Mouse (Mus musculus): ENCODE results near the gene Mrto4. TPM values are rescaled to one million over a fixed set of nuclear protein-coding genes. Genes with fewer than 3 reads are reported as not detected.
"Not testable (repeated sequence)": the region's sequence is repeated elsewhere in the genome, so short reads cannot be mapped to it uniquely, and the experiment has no call there.

Mrto4 gene
- total RNA-seq, 1 experiment = 290 TPM

- TF ChIP-seq MAFK (IDR thresholded peaks at IDR 0.05; ENCODE audit: insufficient read depth, low read depth, low read length) (no peak), HCFC1 (IDR thresholded peaks at IDR 0.05; ENCODE audit: borderline replicate concordance, insufficient read depth, low read length) (no peak), ZC3H11A (IDR thresholded peaks at IDR 0.05; ENCODE audit: borderline replicate concordance, low read depth, low read length) (no peak), CHD2 (IDR thresholded peaks at IDR 0.05; ENCODE audit: low read depth, low read length) (no peak), ZNF384 (IDR thresholded peaks at IDR 0.05; ENCODE audit: low read depth, low read length) (no peak)
- H3K4me1 ChIP-seq (ENCODE audit: control insufficient read depth in 2 of 2, insufficient read depth in 2 of 2, low read length in 2 of 2, poor library complexity in 1 of 2) = peaks cover 12% of the 10 kb centered on the region in 2 experiments
- H3K9ac ChIP-seq (ENCODE audit: insufficient read depth, low read depth, low read length, poor library complexity, severe bottlenecking) = no peak overlapping the region
- peaks cover 21% of the 10 kb centered on the region for H3K36me3 ChIP-seq (ENCODE audit: control insufficient read depth, insufficient read depth, low read length, poor library complexity, severe bottlenecking)
- in situ Hi-C loops (cut with MboI; ENCODE audit: low sequenced_read_pairs in 2 of 2, unreplicated experiment in 2 of 2) = no loop called here
- no peaks in the 10 kb centered on the region for H3K9me3 ChIP-seq (ENCODE audit: control insufficient read depth, insufficient read depth, low read depth, low read length)
- H3K4me3 ChIP-seq (ENCODE audit: insufficient read depth in 1 of 2, low read depth in 1 of 2, low read length in 2 of 2, poor library complexity in 1 of 2, severe bottlenecking in 1 of 2) = no peak overlapping the region
- H3K27ac ChIP-seq (ENCODE audit: insufficient read depth, low read depth, low read length, poor library complexity, severe bottlenecking) = peak overlapping the region; percentile 4; the same call in 1 of the 2 replicates
- DNase-seq (ENCODE audit: low read depth, low spot score) = no peak
Observed at GRCm38 (mm10) chr4:139386869-139387319, 34.5 kb upstream of the Mrto4 start.

- H3K9me3 ChIP-seq (ENCODE audit: control insufficient read depth, insufficient read depth, low read depth, low read length); H3K4me3 ChIP-seq (ENCODE audit: insufficient read depth in 1 of 2, low read depth in 1 of 2, low read length in 2 of 2, poor library complexity in 1 of 2, severe bottlenecking in 1 of 2); H3K27ac ChIP-seq (ENCODE audit: insufficient read depth, low read depth, low read length, poor library complexity, severe bottlenecking); H3K9ac ChIP-seq (ENCODE audit: insufficient read depth, low read depth, low read length, poor library complexity, severe bottlenecking); in situ Hi-C loops (cut with MboI; ENCODE audit: low sequenced_read_pairs in 2 of 2, unreplicated experiment in 2 of 2); DNase-seq (ENCODE audit: low read depth, low spot score): not testable (repeated sequence)
- peaks cover 14% of the 10 kb centered on the region; the same call in 1 of the 2 replicates for H3K36me3 ChIP-seq (ENCODE audit: control insufficient read depth, insufficient read depth, low read length, poor library complexity, severe bottlenecking)
- TF ChIP-seq ZNF384 (IDR thresholded peaks at IDR 0.05; ENCODE audit: low read depth, low read length) = peak; percentile 42; the same call in 1 of the 2 replicates
- H3K4me1 ChIP-seq (ENCODE audit: control insufficient read depth in 2 of 2, insufficient read depth in 2 of 2, low read length in 2 of 2, poor library complexity in 1 of 2) = peaks cover 12% of the 10 kb centered on the region in 2 experiments
Observed at GRCm38 (mm10) chr4:139385841-139386240, 33.5 kb upstream of the Mrto4 start.

GRCm38 (mm10) chr4:139382231-139382630, 29.9 kb upstream of the Mrto4 start:
- in situ Hi-C loops (cut with MboI; ENCODE audit: low sequenced_read_pairs in 2 of 2, unreplicated experiment in 2 of 2) = no loop called here
- no peak overlapping the region for H3K27ac ChIP-seq (ENCODE audit: insufficient read depth, low read depth, low read length, poor library complexity, severe bottlenecking)
- peaks cover 6 to 10% of the 10 kb centered on the region in 2 experiments for H3K4me1 ChIP-seq (ENCODE audit: control insufficient read depth in 2 of 2, insufficient read depth in 2 of 2, low read length in 2 of 2, poor library complexity in 1 of 2)
- TF ChIP-seq CHD2 (IDR thresholded peaks at IDR 0.05; ENCODE audit: low read depth, low read length) (no peak), HCFC1 (IDR thresholded peaks at IDR 0.05; ENCODE audit: borderline replicate concordance, insufficient read depth, low read length) (no peak), MAFK (IDR thresholded peaks at IDR 0.05; ENCODE audit: insufficient read depth, low read depth, low read length) (no peak), ZNF384 (IDR thresholded peaks at IDR 0.05; ENCODE audit: low read depth, low read length) (no peak), ZC3H11A (IDR thresholded peaks at IDR 0.05; ENCODE audit: borderline replicate concordance, low read depth, low read length) (no peak)
- H3K36me3 ChIP-seq (ENCODE audit: control insufficient read depth, insufficient read depth, low read length, poor library complexity, severe bottlenecking) = peaks cover 3% of the 10 kb centered on the region; the same call in 1 of the 2 replicates
- peak overlapping the region; percentile 22; the same call in 1 of the 2 replicates for H3K9ac ChIP-seq (ENCODE audit: insufficient read depth, low read depth, low read length, poor library complexity, severe bottlenecking)
- no peaks in the 10 kb centered on the region for H3K9me3 ChIP-seq (ENCODE audit: control insufficient read depth, insufficient read depth, low read depth, low read length)
- no peak for DNase-seq (ENCODE audit: low read depth, low spot score)
- peak overlapping the region in 1 of 2 experiments; percentile 15; a peak in 1 of 4 replicates for H3K4me3 ChIP-seq (ENCODE audit: insufficient read depth in 1 of 2, low read depth in 1 of 2, low read length in 2 of 2, poor library complexity in 1 of 2, severe bottlenecking in 1 of 2)

- peak overlapping the region; percentile 88; the same call in 1 of the 2 replicates for H3K27ac ChIP-seq (ENCODE audit: insufficient read depth, low read depth, low read length, poor library complexity, severe bottlenecking)
- no peak for TF ChIP-seq HCFC1 (IDR thresholded peaks at IDR 0.05; ENCODE audit: borderline replicate concordance, insufficient read depth, low read length)
- no peak for TF ChIP-seq ZNF384 (IDR thresholded peaks at IDR 0.05; ENCODE audit: low read depth, low read length)
- TF ChIP-seq ZC3H11A (IDR thresholded peaks at IDR 0.05; ENCODE audit: borderline replicate concordance, low read depth, low read length) = no peak
- no peak for TF ChIP-seq MAFK (IDR thresholded peaks at IDR 0.05; ENCODE audit: insufficient read depth, low read depth, low read length)
- no peak for TF ChIP-seq CHD2 (IDR thresholded peaks at IDR 0.05; ENCODE audit: low read depth, low read length)
- DNase-seq (ENCODE audit: low read depth, low spot score) = no peak
- in situ Hi-C loops (cut with MboI; ENCODE audit: low sequenced_read_pairs in 2 of 2, unreplicated experiment in 2 of 2) = no loop called here
- peaks cover 2 to 6% of the 10 kb centered on the region in 2 experiments for H3K4me1 ChIP-seq (ENCODE audit: control insufficient read depth in 2 of 2, insufficient read depth in 2 of 2, low read length in 2 of 2, poor library complexity in 1 of 2)
- H3K36me3 ChIP-seq (ENCODE audit: control insufficient read depth, insufficient read depth, low read length, poor library complexity, severe bottlenecking) = peaks cover 9% of the 10 kb centered on the region
- no peaks in the 10 kb centered on the region for H3K9me3 ChIP-seq (ENCODE audit: control insufficient read depth, insufficient read depth, low read depth, low read length)
- peak overlapping the region; percentile 67 to 97 for H3K4me3 ChIP-seq (ENCODE audit: insufficient read depth in 1 of 2, low read depth in 1 of 2, low read length in 2 of 2, poor library complexity in 1 of 2, severe bottlenecking in 1 of 2)
- no peak overlapping the region for H3K9ac ChIP-seq (ENCODE audit: insufficient read depth, low read depth, low read length, poor library complexity, severe bottlenecking)
Observed at GRCm38 (mm10) chr4:139381452-139381845, 29.1 kb upstream of the Mrto4 start.

Measured in ES-E14 (cell line).